Mouse (Mus musculus) stomach, embryonic 16.5 days (tissue): ENCODE results near the gene Cox10. TPM values are rescaled to one million over a fixed set of nuclear protein-coding genes. Genes with fewer than 3 reads are reported as not detected.

Experiments used
- ATAC-seq: fragments of 200-750 bp; cut with Nextera tagmentation; 2 replicates; pipeline ENCODE4 v1.8.0; 2017; ENCODE audit warnings: moderate number of reproducible peaks, moderate TSS enrichment; ENCODE audit not compliant: insufficient read depth, low FRiP score
- H3K27ac ChIP-seq: fragments of 300-500 bp; sonication (generic); 2 replicates; pipeline ENCODE4 v1.5.1; 2014; ENCODE audit warnings: low read length
- H3K27me3 ChIP-seq: fragments of 300-500 bp; sonication (generic); 2 replicates; pipeline ENCODE4 v1.6.1; 2014; ENCODE audit warnings: low read length, control low read depth, mixed read lengths; ENCODE audit not compliant: control insufficient read depth, insufficient read depth
- H3K36me3 ChIP-seq: fragments of 300-500 bp; sonication (generic); 2 replicates; pipeline ENCODE4 v1.6.1; 2014; ENCODE audit warnings: low read length; ENCODE audit not compliant: control insufficient read depth, insufficient read depth
- H3K4me1 ChIP-seq: fragments of 300-500 bp; sonication (generic); 2 replicates; pipeline ENCODE4 v1.6.1; 2014; ENCODE audit warnings: low read length, control low read depth, mixed read lengths; ENCODE audit not compliant: control insufficient read depth, insufficient read depth
- H3K4me2 ChIP-seq: fragments of 300-500 bp; sonication (generic); 2 replicates; pipeline ENCODE4 v1.6.1; 2014; ENCODE audit warnings: low read depth, low read length, mixed read lengths
- H3K4me3 ChIP-seq: fragments of 300-500 bp; sonication (generic); replicated peaks from 2 replicates; pipeline ENCODE4 v1.5.1; 2014; ENCODE audit warnings: mild to moderate bottlenecking, low read length
- H3K9ac ChIP-seq: fragments of 300-500 bp; sonication (generic); 2 replicates; pipeline ENCODE4 v1.6.1; 2014; ENCODE audit warnings: low read length
- H3K9me3 ChIP-seq: fragments of 300-500 bp; sonication (generic); replicated peaks from 2 replicates; pipeline ENCODE4 v1.6.1; 2016; ENCODE audit warnings: low read length, control low read depth; ENCODE audit not compliant: control insufficient read depth
- WGBS: fragments of 180-500 bp; shearing (Covaris S2); extraction: QIAGEN DNeasy Blood & Tissue Kit; methylation state at CpG from one replicate; pipeline ENCODE4 v1.1.7; 2014; 5-methylcytosine and 5-hydroxymethylcytosine counted together
- polyA plus RNA-seq: library from polyadenylated mRNA; unstranded; fragments of >200 nt; fragmentation: Nextera tagmentation; extraction: Ambion mirVana; gene quantifications from 2 replicates; pipeline ENCODE4 v1.2.1, GENCODE M21; 2015

Cox10 gene
- polyA plus RNA-seq, 1 experiment from 2014 or later = 23.7 TPM

DNA sequence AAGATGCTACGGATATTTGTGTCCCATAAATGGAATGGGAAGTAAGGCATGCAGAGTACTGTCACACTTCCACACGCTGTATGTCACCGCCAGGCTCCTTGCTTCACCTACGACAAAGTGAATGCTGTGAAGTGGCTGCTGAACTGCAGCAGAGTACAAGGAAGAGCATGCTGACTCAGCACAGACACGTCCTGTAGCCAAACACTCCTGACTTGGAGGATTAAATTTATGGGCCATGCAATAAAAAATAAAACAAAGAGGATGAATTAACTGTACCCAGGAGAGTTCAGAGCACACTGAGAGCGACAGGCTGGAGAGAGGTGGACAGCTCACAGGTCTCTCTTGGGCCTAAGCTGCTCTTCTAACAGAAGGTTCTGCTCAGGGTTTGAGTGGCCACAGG lies 79.8 kb downstream of the Cox10 start:
- no peaks in the 10 kb centered on the region for H3K27me3 ChIP-seq
- H3K4me1 ChIP-seq = peaks cover 18% of the 10 kb centered on the region
- no peak overlapping the region for H3K4me2 ChIP-seq
- peak overlapping the region; percentile 61; the same call in 1 of the 2 replicates for H3K27ac ChIP-seq
- no peaks in the 10 kb centered on the region for H3K9me3 ChIP-seq
- no peak overlapping the region for H3K4me3 ChIP-seq
- no peaks in the 10 kb centered on the region for H3K36me3 ChIP-seq
- no peak overlapping the region for H3K9ac ChIP-seq
- WGBS = 75% methylated on average over 6 of the region's 6 CpGs
- no peak for ATAC-seq

DNA sequence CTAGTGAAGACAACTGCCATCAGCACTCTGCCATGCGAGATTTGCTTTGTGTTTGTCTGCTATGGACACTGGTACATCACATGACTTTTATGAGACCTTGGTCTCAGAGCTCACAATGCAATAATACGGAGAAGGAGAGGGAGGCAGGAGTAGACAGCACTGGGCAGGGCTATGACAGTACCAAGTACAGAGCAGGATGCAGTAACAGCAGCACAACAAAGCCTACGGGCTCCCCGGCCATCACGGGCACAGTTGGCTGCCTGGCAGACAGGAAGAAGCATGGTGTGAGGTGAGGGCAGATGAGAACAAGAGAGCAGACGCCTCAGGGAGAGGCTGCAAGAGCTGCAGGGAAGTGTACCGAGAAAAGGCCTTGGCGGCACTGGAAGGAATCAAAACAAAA lies 87.3 kb downstream of the Cox10 start:
- ATAC-seq = no peak
- no peaks in the 10 kb centered on the region for H3K9me3 ChIP-seq
- no peak overlapping the region for H3K9ac ChIP-seq
- peaks cover 9% of the 10 kb centered on the region; the same call in 1 of the 2 replicates for H3K27me3 ChIP-seq
- WGBS = 83% methylated on average over 8 of the region's 8 CpGs
- no peak overlapping the region for H3K4me3 ChIP-seq
- no peaks in the 10 kb centered on the region for H3K36me3 ChIP-seq
- no peak overlapping the region for H3K27ac ChIP-seq
- peaks cover 6% of the 10 kb centered on the region; the same call in 1 of the 2 replicates for H3K4me1 ChIP-seq
- no peak overlapping the region for H3K4me2 ChIP-seq

DNA sequence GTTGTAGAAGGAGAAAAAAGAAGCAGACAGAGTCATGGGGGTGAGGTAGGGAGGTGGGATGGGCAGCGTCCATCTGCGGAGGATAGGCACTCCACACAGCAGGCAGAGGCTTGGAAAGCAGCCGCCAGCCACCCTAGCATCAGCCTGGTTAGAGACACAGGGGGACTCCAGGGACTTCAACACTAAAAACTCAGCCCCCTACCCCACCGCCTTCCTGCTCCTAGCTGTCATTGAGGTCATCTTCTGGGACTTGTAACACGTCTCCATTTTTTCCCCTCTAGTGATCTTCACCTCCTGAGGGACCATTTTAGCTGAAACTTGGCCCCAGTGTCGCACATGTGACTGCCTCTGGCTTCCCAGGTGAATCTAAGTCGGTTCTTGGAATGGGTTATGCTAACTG lies 88.5 kb downstream of the Cox10 start:
- H3K4me2 ChIP-seq = no peak overlapping the region
- no peak for ATAC-seq

DNA sequence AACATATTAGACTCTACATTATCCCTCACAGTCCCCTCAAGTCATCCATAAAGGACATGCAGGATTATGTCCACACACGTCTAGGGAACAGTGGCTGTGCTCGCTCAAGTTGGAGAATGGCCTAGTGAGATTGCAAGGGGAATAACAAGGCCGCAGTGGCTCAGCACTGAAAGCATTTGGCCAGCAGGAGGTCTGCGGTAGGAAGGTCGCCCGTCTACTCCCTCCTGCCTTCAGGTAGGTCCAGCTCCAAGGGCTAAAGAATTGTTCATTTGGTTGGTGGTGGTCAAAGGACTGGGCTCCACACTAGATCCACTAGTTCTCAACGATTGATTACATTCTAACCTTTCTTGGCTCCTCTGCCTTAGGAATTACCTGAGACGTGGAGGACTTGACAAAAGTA lies 89.0 kb downstream of the Cox10 start:
- peaks cover 7% of the 10 kb centered on the region; the same call in 1 of the 2 replicates for H3K4me1 ChIP-seq
- H3K27ac ChIP-seq = no peak overlapping the region
- 89% methylated on average over 8 of the region's 8 CpGs for WGBS
- no peaks in the 10 kb centered on the region for H3K9me3 ChIP-seq
- no peak overlapping the region for H3K4me2 ChIP-seq
- no peak for ATAC-seq
- H3K27me3 ChIP-seq = peaks cover 9% of the 10 kb centered on the region; the same call in 1 of the 2 replicates
- H3K4me3 ChIP-seq = no peak overlapping the region
- H3K36me3 ChIP-seq = no peaks in the 10 kb centered on the region
- H3K9ac ChIP-seq = no peak overlapping the region

More for the DNA sequence above, 88.5 kb downstream of the Cox10 start:
- H3K9ac ChIP-seq = no peak overlapping the region
- no peak overlapping the region for H3K4me3 ChIP-seq
- WGBS = 89% methylated on average over 7 of the region's 7 CpGs
- H3K36me3 ChIP-seq = no peaks in the 10 kb centered on the region
- H3K27me3 ChIP-seq = peaks cover 9% of the 10 kb centered on the region; the same call in 1 of the 2 replicates
- H3K4me1 ChIP-seq = peaks cover 7% of the 10 kb centered on the region; the same call in 1 of the 2 replicates
- no peak overlapping the region for H3K27ac ChIP-seq
- H3K9me3 ChIP-seq = no peaks in the 10 kb centered on the region

DNA sequence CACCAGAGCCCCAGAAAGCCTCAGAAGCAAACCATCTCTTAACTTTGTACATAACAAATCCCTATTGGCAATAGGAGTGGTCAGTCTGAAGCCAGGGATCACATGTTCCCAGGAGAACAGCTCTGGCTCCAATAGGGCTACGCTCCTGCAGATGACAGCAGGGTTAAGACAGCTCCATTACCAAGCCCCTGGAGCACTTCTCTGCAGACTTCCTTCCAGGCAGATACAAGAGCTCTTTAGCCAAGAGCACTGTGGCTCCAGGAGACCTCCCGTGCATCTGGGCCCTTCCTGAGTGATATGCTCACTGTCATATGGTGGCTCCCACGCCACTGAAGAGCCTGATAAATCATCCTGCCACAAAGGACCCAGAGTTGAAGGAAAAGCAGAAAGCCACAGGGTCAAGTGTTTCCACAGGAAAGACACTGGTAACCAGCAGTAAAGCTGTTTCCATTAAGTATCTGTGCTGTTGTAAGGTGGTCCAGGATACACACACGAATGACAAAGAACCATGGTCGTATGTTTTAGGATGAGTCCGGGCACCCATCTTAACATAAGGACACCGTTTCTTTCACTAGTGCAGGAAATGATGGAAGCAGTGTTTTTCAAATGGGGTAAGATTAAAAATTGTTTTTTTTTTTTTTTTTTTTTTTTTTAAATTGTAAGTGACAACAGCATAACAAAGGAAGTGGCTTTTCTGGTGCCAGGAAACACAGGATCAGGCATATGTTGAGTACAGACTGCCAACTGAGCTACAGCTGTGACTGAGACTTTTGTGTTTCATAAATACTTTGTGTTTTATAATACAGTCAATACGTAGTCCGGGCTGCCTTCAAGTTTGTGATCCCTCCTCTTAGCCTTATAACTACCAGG lies 90.0 kb downstream of the Cox10 start:
- Histone ChIP-seq H3K4me3 (no peak overlapping the region), H3K9me3 (no peaks in the 10 kb centered on the region), H3K4me1 (peaks cover 7% of the 10 kb centered on the region; the same call in 1 of the 2 replicates), H3K36me3 (no peaks in the 10 kb centered on the region), H3K4me2 (no peak overlapping the region), H3K9ac (no peak overlapping the region), H3K27me3 (peaks cover 15% of the 10 kb centered on the region; the same call in 1 of the 2 replicates), H3K27ac (no peak overlapping the region)
- ATAC-seq = no peak
- 65% methylated on average over 9 of the region's 9 CpGs for WGBS

DNA sequence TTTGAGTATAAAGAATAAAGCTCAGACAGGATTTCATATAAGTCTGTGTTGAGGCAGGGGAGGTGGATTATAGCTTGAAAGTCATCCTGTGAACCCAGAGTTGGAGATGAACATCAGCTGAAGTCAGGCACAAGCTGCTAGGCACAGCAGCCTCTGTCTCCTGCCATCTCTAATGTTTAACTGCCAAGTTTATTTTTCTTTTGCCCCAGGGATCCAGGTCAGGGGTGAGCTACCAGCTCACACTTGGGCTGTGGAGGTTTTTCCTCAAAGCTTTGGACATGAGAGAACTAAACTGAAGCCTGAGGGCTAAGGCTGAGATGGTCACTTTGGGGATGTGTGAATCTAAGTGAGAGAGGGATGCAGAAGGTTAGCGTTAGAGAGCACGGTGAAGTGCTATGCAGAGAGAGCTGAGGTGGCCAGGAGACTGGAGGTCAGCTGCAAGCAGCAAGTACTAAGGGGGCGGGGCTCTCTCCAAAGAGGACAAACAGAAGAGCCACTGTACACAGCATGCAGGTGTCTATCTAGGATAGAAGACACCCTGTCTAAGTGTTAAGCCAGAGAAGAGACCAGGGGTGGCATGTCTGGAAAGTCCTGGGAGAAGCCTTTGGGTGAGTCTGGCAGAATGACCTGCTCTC lies 91.1 kb downstream of the Cox10 start:
- no peak overlapping the region for H3K9ac ChIP-seq
- H3K4me1 ChIP-seq = peaks cover 7% of the 10 kb centered on the region; the same call in 1 of the 2 replicates
- peaks cover 15% of the 10 kb centered on the region; the same call in 1 of the 2 replicates for H3K27me3 ChIP-seq
- no peak for ATAC-seq
- H3K4me2 ChIP-seq = no peak overlapping the region
- no peaks in the 10 kb centered on the region for H3K9me3 ChIP-seq
- no peak overlapping the region for H3K4me3 ChIP-seq
- H3K36me3 ChIP-seq = no peaks in the 10 kb centered on the region
- no peak overlapping the region for H3K27ac ChIP-seq
- WGBS = 60% methylated on average over 3 of the region's 3 CpGs

DNA sequence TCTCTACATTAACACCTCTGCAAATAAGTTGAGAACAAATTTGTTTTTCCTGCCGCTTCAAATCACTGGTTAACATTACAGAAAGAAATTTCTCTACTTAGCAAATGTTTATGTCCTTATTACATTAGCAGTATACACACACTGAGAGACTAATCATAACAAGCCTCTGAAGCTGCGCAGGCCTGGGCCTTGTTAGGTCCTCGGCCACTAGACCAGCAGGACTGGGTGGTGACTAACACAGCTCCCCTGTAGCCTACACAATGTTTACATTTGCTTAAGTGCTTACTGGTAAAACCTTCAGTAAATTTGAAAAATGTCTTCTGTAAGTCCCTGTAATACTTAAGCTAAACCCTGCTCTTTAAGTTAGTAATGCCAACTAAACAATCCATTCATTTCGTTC lies 92.6 kb downstream of the Cox10 start:
- H3K27ac ChIP-seq = no peak overlapping the region
- H3K9me3 ChIP-seq = no peaks in the 10 kb centered on the region
- H3K4me3 ChIP-seq = no peak overlapping the region
- peaks cover 7% of the 10 kb centered on the region; the same call in 1 of the 2 replicates for H3K4me1 ChIP-seq
- WGBS = 34% methylated on average over 4 of the region's 4 CpGs
- peak; percentile 69; the same call in 1 of the 2 replicates for ATAC-seq
- H3K9ac ChIP-seq = no peak overlapping the region
- H3K4me2 ChIP-seq = no peak overlapping the region
- no peaks in the 10 kb centered on the region for H3K36me3 ChIP-seq
- H3K27me3 ChIP-seq = peaks cover 15% of the 10 kb centered on the region; the same call in 1 of the 2 replicates

DNA sequence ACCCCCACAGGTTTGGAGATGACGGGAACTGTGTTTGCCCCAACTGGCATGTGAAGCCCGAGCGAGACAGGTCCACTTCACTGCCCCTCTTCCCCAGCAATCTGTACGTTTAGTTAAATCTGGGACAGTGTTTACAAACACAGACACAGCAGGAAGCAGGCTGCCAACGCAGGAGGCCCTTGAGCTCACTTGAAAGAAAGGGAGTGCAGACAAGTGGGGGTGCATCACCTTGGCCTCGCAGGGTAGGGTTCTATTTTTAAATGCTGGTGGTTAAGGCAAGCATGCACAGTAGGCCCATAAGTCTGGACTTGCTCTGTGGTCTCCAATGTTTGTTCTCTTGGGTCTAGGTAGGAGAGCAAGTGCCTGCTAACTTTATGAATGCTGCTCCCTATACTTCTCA lies 93.8 kb downstream of the Cox10 start:
- Histone ChIP-seq H3K4me1 (peaks cover 7% of the 10 kb centered on the region; the same call in 1 of the 2 replicates), H3K36me3 (no peaks in the 10 kb centered on the region), H3K4me2 (no peak overlapping the region), H3K27me3 (peaks cover 10% of the 10 kb centered on the region; the same call in 1 of the 2 replicates), H3K4me3 (no peak overlapping the region), H3K9me3 (no peaks in the 10 kb centered on the region), H3K9ac (no peak overlapping the region), H3K27ac (no peak overlapping the region)
- ATAC-seq = no peak
- 61% methylated on average over 6 of the region's 6 CpGs for WGBS
